Mouse (Mus musculus): ENCODE measurements around the gene Cdk14. TPM values are rescaled to one million over a fixed set of nuclear protein-coding genes. Genes with fewer than 3 reads are reported as not detected.

Gene Cdk14
- polyA plus RNA-seq, 1 experiment from 2014 or later, result 19.7 TPM

- peaks cover 4% of the 10 kb centered on the region; the same call in 1 of the 2 replicates for H3K4me1 ChIP-seq (ENCODE audit: insufficient read depth, low read depth, low read length)
- WGBS, result 82% methylated on average over 4 of the region's 4 CpGs
- TF ChIP-seq CTCF (IDR thresholded peaks at IDR 0.05), result no peak
- no peak for TF ChIP-seq EP300 (IDR thresholded peaks at IDR 0.05)
- DNase-seq (ENCODE audit: low spot score), result peak; percentile 56
- peak; percentile 43; the same call in 1 of the 2 replicates for ATAC-seq
- no peak overlapping the region for H3K9ac ChIP-seq (replicated peaks; ENCODE audit: low read depth)
- no peaks in the 10 kb centered on the region for H3K36me3 ChIP-seq (ENCODE audit: insufficient read depth, low read length)
- H3K9me3 ChIP-seq (ENCODE audit: low read length), result no peaks in the 10 kb centered on the region
- H3K4me3 ChIP-seq (ENCODE audit: low read depth, low read length), result no peak overlapping the region
- H3K4me2 ChIP-seq (replicated peaks; ENCODE audit: low read depth, low read length), result no peak overlapping the region
- H3K27me3 ChIP-seq (replicated peaks; ENCODE audit: insufficient read depth, low read length), result no peaks in the 10 kb centered on the region
- no peak overlapping the region for H3K27ac ChIP-seq (ENCODE audit: low read length)
These were observed 212.1 kb downstream of the Cdk14 start for GRCm38 (mm10) chr5:5208016-5208415.

- Histone ChIP-seq H3K36me3 (ENCODE audit: insufficient read depth, low read length) (no peaks in the 10 kb centered on the region), H3K27me3 (replicated peaks; ENCODE audit: insufficient read depth, low read length) (no peaks in the 10 kb centered on the region), H3K27ac (ENCODE audit: low read length) (no peak overlapping the region), H3K4me1 (ENCODE audit: insufficient read depth, low read depth, low read length) (peaks cover 4% of the 10 kb centered on the region; the same call in 1 of the 2 replicates), H3K9me3 (ENCODE audit: low read length) (no peaks in the 10 kb centered on the region), H3K4me3 (ENCODE audit: low read depth, low read length) (no peak overlapping the region), H3K4me2 (replicated peaks; ENCODE audit: low read depth, low read length) (no peak overlapping the region), H3K9ac (replicated peaks; ENCODE audit: low read depth) (no peak overlapping the region)
- DNase-seq (ENCODE audit: low spot score), result no peak
- WGBS, result 52% methylated on average over 9 of the region's 9 CpGs
- no peak for ATAC-seq
- TF ChIP-seq EP300 (IDR thresholded peaks at IDR 0.05) (no peak), CTCF (IDR thresholded peaks at IDR 0.05) (no peak)
These were observed 214.1 kb downstream of the Cdk14 start for GRCm38 (mm10) chr5:5206012-5206411.

GRCm38 (mm10) chr5:5194562-5195221, 225.4 kb downstream of the Cdk14 start:
- no peak overlapping the region for H3K4me3 ChIP-seq (ENCODE audit: low read depth, low read length)
- H3K27ac ChIP-seq (ENCODE audit: low read length), result no peak overlapping the region
- no peaks in the 10 kb centered on the region for H3K27me3 ChIP-seq (replicated peaks; ENCODE audit: insufficient read depth, low read length)
- no peaks in the 10 kb centered on the region for H3K9me3 ChIP-seq (ENCODE audit: low read length)
- 92% methylated on average over 5 of the region's 5 CpGs for WGBS
- no peaks in the 10 kb centered on the region for H3K36me3 ChIP-seq (ENCODE audit: insufficient read depth, low read length)
- H3K9ac ChIP-seq (replicated peaks; ENCODE audit: low read depth), result no peak overlapping the region
- ATAC-seq (no peak), DNase-seq (ENCODE audit: low spot score) (no peak)
- H3K4me1 ChIP-seq (ENCODE audit: insufficient read depth, low read depth, low read length), result no peaks in the 10 kb centered on the region
- TF ChIP-seq CTCF (IDR thresholded peaks at IDR 0.05) (no peak), EP300 (IDR thresholded peaks at IDR 0.05) (no peak)
- H3K4me2 ChIP-seq (replicated peaks; ENCODE audit: low read depth, low read length), result no peak overlapping the region

GRCm38 (mm10) chr5:5189590-5189989, 230.5 kb downstream of the Cdk14 start:
- Histone ChIP-seq H3K27ac (ENCODE audit: low read length) (no peak overlapping the region), H3K9ac (replicated peaks; ENCODE audit: low read depth) (no peak overlapping the region), H3K4me2 (replicated peaks; ENCODE audit: low read depth, low read length) (no peak overlapping the region), H3K4me1 (ENCODE audit: insufficient read depth, low read depth, low read length) (no peaks in the 10 kb centered on the region), H3K27me3 (replicated peaks; ENCODE audit: insufficient read depth, low read length) (no peaks in the 10 kb centered on the region), H3K4me3 (ENCODE audit: low read depth, low read length) (no peak overlapping the region), H3K36me3 (ENCODE audit: insufficient read depth, low read length) (no peaks in the 10 kb centered on the region), H3K9me3 (ENCODE audit: low read length) (no peaks in the 10 kb centered on the region)
- no peak for DNase-seq (ENCODE audit: low spot score)
- 0% methylated on average over 1 of the region's 1 CpGs for WGBS
- no peak for TF ChIP-seq EP300 (IDR thresholded peaks at IDR 0.05)
- no peak for TF ChIP-seq CTCF (IDR thresholded peaks at IDR 0.05)
- peak; percentile 21; the same call in 1 of the 2 replicates for ATAC-seq

DNA sequence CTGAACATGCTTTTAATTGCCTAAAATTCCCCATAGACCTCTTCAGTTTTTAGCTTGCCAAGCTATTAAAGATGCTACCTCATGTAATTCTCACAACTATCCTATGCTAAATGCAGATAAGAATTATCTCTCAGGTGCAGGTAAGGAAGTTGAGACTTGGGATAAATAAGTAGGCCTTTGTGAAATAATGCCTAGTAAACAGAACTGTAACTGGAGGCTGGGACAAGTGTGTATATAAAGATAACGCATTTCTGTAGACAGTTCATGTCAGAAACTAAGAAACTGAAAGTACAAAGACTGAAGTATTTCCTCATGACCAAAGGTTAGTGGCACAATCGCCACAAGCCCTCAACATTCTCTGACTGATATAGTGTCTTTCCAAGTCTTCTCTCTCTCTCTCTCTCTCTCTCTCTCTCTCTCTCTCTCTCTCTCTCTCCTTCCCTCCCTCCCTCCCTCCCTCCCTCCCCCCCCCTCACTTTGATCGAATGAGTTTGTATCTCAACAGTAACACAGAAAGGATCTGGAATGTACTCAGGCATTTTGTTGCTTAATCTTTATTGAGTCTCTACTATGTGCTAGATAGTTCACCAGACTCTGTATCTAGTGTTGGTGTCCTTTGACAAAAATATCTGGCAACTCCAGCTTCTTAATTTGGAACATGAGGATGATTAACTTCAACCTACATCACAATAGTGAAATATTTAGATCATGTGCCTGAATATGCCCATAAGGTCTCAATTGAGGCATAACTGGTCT, 233.9 kb downstream of the Cdk14 start:
- 31% methylated on average over 3 of the region's 3 CpGs for WGBS
- H3K27me3 ChIP-seq (replicated peaks; ENCODE audit: insufficient read depth, low read length), result no peaks in the 10 kb centered on the region
- no peak overlapping the region for H3K4me3 ChIP-seq (ENCODE audit: low read depth, low read length)
- H3K27ac ChIP-seq (ENCODE audit: low read length), result no peak overlapping the region
- H3K36me3 ChIP-seq (ENCODE audit: insufficient read depth, low read length), result no peaks in the 10 kb centered on the region
- no peaks in the 10 kb centered on the region for H3K9me3 ChIP-seq (ENCODE audit: low read length)
- H3K9ac ChIP-seq (replicated peaks; ENCODE audit: low read depth), result no peak overlapping the region
- DNase-seq (ENCODE audit: low spot score) (peak; percentile 53), ATAC-seq (peak; percentile 40; the same call in 1 of the 2 replicates)
- no peak overlapping the region for H3K4me2 ChIP-seq (replicated peaks; ENCODE audit: low read depth, low read length)
- H3K4me1 ChIP-seq (ENCODE audit: insufficient read depth, low read depth, low read length), result peaks cover under 1% of the 10 kb centered on the region; the same call in 1 of the 2 replicates
- no peak for TF ChIP-seq CTCF (IDR thresholded peaks at IDR 0.05)
- TF ChIP-seq EP300 (IDR thresholded peaks at IDR 0.05), result peak; percentile 31; the same call in 1 of the 2 replicates

- Histone ChIP-seq H3K36me3 (ENCODE audit: insufficient read depth, low read length) (no peaks in the 10 kb centered on the region), H3K4me2 (replicated peaks; ENCODE audit: low read depth, low read length) (no peak overlapping the region), H3K27ac (ENCODE audit: low read length) (no peak overlapping the region), H3K9ac (replicated peaks; ENCODE audit: low read depth) (no peak overlapping the region), H3K4me1 (ENCODE audit: insufficient read depth, low read depth, low read length) (peaks cover 6% of the 10 kb centered on the region; the same call in 1 of the 2 replicates), H3K27me3 (replicated peaks; ENCODE audit: insufficient read depth, low read length) (no peaks in the 10 kb centered on the region), H3K4me3 (ENCODE audit: low read depth, low read length) (no peak overlapping the region), H3K9me3 (ENCODE audit: low read length) (no peaks in the 10 kb centered on the region)
- ATAC-seq, result no peak
- TF ChIP-seq EP300 (IDR thresholded peaks at IDR 0.05), result no peak
- no peak for TF ChIP-seq CTCF (IDR thresholded peaks at IDR 0.05)
- DNase-seq (ENCODE audit: low spot score), result no peak
These were observed 234.6 kb downstream of the Cdk14 start for GRCm38 (mm10) chr5:5185521-5185920.
